Mouse (Mus musculus): ENCODE data around the gene Pisd.
"Not testable (repeated sequence)": the region's sequence is repeated elsewhere in the genome, so short reads cannot be mapped to it uniquely, and the experiment has no call there.

Pisd gene

DNA sequence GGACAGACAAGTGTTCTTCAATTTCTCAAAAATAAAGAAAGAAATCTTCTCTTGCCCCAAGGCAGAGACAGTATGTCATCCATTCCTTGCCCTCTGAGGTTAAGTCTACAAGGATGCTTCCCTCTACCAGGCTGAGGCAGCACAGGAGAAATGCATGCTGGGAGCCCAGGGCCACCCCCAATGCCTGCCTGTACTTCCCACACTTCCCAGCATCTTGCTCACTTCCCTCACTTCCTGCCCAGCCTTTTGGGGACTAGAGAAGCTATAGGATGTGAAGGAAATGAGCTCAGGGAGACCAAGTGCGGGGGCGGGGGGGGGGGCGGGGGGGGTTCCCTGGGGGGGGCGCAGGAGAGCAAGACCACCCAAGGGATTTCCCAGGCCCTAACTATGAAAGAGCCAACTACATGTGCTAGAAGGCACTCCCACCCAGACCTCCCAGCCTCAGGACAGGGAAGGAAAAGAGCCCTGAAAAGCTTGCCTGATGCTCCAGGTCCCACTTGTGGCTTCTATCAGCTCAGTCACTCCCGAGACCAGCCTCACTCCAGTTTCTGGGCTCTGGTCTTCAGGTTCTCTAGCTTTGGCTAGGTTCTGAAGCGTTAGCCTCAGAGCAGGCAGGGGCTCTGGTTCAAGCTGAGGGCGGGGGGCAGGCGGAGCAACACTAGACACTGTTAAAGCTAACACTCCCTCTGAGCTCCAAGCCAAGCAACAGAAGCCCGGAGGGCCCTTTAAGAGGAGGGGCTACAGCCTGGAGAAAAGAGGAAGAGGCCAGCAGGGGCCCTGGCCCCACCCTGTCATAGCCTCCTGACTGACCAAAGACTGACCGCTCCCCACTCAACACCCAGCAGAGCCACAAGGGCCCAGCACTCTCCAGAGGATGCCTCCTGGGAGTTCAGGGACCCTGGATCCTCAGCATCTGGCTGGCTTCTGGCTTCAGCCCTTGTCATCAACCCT is 39.5 kb downstream of the Pisd start:
- peak; percentile 94 for DNase-seq (ENCODE audit: inconsistent ontology term)

DNA sequence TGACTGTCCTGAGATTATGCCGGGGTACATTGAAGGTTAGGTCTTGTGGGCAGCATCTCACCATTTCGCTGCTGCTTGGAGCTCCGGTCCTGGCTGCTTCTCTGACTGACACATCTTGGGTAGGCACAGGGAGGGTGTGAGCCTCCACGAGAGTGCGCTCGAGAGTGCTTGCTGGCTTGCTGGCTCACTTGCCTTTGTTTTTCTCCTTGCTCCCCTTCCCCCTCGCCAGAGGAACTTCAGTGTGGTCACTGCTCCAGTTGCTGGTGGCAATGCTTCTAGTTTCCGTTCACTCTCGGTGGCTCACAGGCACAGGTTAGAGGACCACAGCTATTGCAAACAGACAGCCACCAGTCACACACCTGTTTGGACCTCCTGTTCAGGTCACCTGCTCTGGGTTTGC is 43.3 kb downstream of the Pisd start:
- DNase-seq (ENCODE audit: inconsistent ontology term): peak; percentile 44

DNA sequence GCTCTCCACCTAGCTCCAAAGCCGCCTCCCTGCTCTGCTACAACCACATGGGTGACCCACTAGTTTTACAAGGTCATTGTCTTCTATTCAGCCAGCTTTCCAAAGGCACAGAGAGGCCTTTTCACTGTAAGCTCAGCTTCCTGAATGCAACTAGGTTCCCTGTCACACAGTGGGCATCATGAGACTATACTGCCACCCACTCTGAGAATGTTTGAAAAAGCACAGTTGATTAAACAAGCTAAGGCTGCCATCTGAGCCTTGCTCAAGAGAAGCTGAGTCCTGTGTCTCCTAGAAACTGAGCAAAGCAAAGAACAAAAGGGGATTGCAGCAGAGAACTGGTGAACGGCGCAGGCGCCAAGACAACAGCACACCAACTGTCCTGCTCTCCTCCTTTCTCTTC is 44.1 kb downstream of the Pisd start:
- not testable (repeated sequence) for DNase-seq (ENCODE audit: inconsistent ontology term)

DNA sequence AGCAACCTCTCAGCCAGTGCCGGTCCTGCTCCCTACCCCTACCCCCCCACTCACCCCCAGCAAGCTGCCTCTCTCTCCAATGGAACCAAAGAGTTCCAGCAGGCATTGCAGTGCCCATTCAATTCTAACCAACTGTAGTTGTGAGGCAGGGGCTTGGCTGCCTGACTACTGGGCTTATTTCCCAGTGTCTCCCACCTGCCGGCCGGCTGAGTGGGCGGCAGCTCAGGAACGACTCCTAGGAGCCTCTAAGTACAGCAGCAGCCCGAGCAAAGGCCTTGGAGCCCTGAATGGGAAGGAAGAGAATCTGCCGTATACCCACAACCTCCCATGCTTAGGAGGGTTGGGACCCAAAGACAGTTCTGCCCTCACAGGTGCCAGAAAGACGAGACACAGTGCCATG is 44.6 kb downstream of the Pisd start:
- not testable (repeated sequence) for DNase-seq (ENCODE audit: inconsistent ontology term)

DNA sequence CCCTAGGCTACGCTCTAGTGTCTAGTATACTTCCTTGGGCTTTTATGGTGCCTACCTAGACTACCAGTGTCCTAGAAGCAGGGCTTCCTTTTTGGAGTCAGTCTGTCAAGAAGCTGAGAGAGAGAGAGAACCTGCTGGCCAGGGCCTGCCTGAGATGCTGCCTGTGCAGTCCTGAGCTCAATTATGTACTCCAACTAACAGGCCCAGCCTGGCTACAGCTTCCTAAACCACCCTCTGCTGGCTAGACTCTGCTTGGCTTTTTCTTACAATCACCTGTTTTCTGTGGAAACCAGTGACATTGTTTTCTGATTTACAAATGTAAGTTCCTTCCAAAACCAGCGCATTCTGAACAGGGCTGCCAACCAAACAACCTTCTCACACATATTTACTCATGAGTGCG is 45.3 kb downstream of the Pisd start:
- DNase-seq (ENCODE audit: inconsistent ontology term): no peak

DNA sequence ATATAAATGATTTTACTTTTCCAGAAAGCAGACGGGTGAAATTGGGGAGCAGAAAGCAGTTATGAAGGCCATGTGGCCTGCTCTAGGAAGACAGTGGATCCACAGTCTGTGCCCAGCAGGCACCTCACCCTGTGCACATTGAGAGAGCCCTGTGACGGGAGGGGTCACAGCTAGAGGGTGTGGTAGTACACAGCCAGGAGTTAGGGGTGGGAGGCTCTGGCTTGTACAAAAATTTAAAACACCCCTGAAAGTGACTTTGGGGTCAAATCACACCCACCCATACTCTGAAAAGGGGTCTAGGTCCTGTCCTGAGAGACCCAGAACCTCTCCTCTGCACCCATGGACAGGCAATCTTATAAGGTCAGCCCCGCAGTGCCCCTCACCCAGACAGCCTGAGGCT is 48.7 kb downstream of the Pisd start:
- DNase-seq (ENCODE audit: inconsistent ontology term): not testable (repeated sequence)

DNA sequence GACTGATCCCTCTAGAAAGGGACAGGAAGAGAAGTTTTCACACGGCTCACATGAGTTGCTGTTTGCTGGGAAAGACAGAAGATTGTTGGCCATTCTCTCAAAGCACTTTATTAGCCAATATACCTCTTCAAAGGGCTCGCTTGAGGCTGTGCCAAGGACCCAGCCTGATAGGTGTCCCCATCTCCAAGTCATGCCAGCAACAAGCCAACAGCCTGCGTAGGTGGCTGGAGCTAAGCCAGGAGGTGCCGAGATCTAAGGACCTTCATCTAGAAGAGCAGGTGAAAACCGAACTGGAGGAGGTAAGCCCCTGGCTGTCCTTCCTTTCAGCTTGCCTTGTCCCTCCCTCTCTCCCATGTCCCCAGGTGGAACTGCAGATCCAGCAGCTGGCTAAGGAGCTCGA is 49.7 kb downstream of the Pisd start:
- no peak for DNase-seq (ENCODE audit: inconsistent ontology term)

DNA sequence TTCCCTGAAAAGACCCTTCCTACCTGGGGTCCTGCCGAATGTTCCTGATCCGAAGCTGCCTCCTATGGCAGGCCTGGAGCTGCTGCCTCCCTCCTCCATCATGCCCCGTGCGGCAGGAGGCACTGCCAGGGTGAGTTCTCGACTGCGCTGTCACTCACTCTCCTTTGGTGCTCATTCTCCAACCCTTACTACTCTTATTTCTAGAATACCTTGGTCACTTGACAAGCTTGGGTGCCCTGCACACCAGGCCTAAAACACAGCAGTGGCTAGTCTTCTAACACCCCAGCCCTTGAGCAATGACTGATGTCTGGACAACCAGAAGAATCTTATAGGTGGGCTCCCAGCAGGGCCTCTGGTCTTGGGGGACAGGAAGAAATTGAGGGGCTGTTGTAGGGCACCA is 51.6 kb downstream of the Pisd start:
- not testable (repeated sequence) for DNase-seq (ENCODE audit: inconsistent ontology term)

DNA sequence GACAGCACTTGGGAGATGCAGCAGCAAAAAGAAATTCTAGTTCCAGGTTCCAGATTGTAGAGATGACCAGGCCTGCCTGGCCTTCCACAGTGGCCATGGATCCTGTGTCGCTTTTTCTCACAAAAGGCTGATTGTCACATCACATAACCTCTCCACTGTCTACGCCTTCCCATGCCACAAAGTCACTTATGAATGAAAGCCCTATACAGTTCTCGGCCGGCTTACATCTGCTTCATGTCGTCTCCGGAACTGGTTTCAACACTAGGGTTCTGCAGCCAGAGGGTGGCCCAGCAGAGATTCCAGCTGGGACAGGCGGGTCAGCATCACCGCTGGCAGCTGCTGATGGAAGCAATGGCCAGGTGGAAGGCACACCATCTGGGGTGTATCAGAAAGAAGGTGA is 56.6 kb downstream of the Pisd start:
- no peak for DNase-seq (ENCODE audit: inconsistent ontology term)

DNA sequence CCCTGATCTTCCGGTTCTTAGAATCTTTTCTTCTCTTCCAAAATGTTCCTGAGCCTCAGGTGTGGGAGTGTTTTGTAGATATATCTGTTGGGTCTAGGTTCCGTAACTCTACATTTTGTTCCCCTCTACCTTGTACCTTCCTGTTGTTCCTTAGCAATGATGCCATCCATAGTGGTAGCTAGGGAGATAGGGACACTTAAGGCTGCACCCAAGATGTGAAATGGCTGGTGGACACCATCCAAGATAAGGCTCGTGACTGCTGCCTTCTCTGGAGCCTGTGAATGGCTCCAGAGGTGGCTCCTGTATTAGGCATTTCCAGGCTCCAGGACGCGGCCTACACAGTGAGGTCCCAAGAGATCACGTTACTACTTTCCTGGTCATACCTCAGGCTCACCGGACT is 57.1 kb downstream of the Pisd start:
- DNase-seq (ENCODE audit: inconsistent ontology term): no peak

DNA sequence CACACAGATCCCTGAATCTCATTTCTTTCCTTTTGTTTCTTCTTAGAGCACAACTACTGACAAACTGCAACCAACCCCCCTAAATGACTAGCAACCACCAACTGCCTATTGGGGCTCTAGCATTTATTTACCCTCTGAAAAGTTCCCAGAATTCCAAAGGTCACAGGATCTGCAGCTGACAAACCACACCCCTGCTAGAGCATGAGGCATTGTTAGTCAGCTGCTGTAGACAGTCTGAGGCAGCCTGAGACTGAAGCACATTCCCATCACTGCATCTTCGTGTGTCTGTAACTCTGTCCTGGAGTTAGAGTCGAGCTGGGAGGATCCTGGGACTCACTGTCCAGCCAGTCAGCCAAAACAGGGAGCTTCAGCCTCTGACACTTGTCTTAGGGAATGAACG is 60.0 kb downstream of the Pisd start:
- not testable (repeated sequence) for DNase-seq (ENCODE audit: inconsistent ontology term)

DNA sequence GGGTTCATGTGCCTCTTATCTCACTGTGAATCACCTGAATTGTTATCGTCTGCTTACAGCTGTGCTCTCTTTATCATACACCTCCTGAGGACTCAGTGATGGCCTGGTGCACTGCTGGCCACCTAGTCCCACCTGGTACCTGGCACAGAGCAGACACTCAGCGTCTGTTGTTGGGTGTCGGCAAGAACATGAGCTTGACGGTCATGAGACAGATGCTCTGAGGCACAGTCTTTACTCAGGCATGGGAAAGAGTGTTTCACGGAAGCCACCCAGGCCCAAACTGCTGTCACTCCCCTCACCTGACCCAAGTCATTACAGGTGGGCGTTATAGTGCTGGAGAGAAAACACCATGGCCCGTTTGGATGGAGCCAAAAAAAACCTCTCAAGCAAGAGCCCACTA is 61.5 kb downstream of the Pisd start:
- no peak for DNase-seq (ENCODE audit: inconsistent ontology term)

DNA sequence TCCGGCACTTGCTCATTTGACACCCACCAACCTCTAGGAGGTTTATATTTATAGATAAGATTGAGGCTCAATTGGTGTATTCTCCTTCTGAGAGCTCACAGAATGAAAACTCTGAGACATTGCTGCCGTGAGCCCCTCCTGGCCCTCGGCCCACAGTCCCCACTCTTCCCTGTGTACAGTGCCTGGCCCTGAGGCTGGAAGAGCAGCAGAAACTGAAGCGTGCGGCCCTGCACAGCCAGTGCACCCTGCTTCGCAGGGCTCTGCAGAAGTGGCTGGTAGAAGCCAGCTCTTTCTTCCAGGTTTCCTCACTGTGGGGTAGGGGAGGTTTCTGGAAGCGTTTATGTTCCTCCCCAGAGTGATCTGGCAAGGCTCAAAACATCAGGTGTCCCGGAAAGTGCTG is 62.7 kb downstream of the Pisd start:
- DNase-seq (ENCODE audit: inconsistent ontology term): not testable (repeated sequence)

DNA sequence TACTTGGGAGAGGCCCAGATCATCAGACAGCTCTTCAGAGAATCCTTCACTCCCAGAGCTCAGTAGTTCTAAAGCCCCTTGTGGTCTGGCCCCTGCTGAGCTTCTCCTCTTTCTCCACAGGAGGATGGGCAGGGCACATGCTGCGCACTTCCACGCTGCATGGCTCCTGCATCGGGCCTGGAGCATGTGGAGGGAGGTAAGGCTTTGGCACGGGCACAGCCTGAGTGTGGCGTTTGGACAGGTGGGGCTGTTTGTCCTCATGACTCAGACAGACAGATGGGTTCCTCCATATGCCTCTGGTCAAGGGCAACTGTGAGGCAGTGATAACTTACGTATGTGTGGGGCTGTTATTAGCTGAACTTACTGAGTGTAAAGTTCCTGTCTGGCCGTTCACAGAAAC is 63.2 kb downstream of the Pisd start:
- DNase-seq (ENCODE audit: inconsistent ontology term): no peak

DNA sequence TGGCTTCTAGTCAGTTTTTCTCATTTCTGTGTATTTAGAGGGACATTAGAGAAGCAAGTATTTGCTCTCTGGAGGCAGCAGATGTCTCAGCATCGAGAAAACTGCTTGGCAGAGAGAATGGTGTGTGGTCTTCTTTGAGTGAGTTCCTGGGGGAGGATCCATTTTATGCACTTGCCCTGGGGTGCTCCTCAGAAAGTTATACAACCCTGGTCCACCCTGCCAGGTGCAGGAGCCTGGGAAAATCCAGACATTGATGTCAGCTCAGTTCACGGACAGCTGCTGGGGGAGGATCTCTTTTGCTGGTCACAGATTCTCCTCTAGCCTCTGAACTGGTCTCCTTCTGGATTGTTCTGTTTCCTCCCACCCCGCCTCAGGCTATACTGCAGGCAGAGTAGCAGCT is 64.1 kb downstream of the Pisd start:
- no peak for DNase-seq (ENCODE audit: inconsistent ontology term)

DNA sequence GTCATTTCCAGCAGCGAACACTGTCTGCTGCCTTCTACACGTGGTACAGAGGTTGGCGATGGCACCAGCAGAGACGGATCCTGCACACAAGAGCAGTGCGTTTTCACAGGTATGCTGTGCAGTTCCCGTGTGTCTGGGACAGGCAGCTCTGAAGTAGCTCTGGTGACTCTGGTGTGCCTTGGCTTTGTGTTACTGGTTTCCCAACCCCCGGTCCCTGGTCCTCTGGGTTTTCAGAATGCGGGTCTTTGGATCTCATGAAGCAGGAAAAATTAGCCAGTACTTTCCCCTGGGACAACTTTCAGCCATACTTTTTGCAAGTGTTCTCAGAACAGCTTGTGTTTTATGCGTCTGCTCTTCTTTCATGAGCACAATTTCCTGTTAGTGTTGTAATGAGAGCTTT is 65.0 kb downstream of the Pisd start:
- no peak for DNase-seq (ENCODE audit: inconsistent ontology term)

DNA sequence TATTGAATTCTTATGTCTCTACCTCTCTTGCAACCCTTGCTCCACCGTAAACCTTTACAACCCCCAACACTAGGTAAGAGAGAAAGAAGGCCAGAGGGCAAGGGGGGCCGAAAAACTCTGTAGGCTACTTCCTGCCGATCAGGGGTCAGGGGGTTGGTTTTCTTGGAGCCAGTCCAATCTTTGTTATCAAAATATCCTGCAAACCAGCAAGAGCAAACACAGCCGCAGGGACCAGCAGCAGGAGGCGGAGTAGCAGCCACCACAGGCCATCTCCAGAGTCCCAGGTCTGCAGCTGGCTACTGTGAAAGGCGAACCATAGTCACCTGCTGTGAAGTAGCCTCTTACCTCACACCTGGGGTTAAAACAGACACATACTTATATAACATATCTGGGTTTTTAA is 66.5 kb downstream of the Pisd start:
- no peak for DNase-seq (ENCODE audit: inconsistent ontology term)

DNA sequence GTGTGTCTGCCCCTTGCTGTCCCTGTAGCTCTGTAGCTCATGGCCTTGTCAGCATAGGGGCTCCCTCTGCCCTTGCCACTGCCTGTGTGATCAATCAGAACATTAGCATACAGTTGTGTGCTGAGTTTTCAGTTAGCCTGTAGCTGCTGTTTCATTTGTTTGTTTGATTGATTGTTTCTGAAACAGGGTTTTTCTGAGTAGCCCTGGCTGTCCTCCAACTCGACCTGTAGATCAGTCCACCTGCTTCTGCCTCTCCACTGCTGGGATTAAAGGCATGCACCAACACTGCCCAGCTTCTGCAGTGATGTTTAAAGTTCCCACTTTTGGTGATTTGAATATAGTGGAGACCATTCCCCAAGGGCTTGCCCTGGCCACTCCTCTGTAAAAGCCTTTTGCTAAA is 67.7 kb downstream of the Pisd start:
- no peak for DNase-seq (ENCODE audit: inconsistent ontology term)

DNA sequence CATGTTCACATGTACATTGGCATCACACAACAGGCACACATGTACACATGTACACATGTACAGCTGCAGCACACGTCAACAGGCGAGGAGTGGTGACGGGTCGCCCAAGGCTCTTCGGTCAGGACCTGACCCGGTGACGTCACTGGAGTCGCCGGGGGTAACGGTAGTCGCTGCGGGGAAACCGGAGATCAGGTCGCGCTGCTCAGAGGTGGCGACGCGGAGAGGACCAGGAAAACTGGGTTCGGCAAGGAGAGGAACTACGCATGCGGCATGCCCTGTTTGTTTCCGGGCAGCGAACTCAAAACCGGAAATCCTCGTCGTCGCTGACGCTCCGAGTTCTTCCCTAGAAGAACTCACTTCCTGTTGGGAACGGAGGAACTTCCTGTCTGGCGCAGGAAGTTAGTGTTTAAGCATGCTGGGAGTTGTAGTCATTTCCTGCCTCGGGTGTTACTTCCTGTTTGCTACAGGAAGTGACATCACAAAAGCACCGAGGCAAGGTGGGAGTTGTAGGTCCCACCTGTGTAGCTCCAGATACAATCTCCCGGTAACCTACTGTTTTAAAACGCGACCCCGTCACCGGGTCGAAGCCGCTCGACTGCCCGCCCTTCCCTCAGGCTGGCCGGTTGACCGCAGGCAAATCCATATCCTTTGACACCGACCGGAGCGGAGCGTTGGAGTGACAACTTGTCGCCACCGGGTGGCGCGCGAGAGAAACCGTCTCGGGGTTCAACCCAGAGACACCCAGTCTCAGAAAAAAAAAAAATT is 71.6 kb downstream of the Pisd start:
- DNase-seq (ENCODE audit: inconsistent ontology term): peak; percentile 95

DNA sequence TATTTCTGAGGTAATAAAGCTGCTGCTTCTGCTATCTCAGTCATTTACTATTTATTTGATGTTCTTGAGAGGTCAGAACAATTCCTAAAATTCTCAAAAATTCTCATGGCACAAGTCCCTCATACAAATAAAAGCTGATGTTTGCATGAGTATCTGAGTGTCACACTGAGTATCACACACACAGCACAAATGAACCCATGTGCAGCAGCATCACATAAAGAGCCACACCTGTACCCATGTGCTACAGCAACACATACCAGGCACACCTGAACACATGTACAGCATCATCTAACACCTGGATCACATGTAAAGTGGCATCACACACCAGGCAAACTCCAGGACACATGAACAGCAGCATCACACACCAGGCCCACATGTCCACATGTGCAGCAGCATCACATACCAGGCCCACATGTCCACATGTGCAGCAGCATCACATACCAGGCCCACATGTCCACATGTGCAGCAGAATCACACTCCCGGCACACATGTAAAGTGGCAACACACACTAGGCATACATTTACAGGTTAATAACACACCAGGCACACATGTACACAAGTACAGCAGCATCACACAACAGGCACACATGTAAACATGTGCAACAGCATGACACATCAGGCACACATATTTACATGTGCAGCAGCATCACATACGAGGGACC is 72.3 kb downstream of the Pisd start:
- DNase-seq (ENCODE audit: inconsistent ontology term): peak; percentile 28

DNA sequence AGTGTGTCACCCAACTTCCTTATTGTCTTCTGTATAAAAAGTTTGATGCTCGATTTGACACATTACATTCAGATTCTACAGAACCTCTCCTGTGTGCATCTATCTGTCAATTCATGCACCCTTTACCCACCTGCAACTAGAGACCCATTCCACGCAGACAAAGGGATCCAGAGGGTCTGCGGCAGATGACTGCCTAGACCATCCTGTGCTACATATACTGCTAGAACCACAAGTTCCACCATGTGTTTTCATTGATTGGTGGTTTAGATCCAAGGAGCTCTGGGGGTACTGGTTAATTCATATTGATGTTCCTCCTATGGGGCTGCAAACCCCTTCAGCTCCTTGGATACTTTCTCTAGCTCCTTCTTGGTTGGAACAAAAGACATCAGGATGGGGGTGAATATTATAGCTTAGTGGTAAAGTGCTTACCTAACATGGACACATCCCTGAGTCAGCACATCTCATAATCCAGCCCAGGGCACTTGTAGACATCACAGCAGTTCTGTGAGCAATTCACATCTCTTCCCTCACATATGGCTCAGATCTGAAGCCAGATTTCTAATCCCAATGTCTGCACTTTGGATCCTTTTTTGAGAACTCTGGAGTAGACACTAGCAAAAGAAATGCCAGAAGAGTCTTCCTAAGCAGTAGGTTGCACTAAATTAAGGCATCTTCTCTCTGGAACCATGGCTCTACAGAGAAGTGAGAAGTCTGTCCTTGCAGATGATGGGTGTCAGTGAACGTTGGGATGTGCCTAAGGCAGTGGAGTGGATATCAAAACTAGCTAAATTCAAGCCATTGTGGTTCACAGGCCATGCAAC is 73.0 kb downstream of the Pisd start:
- DNase-seq (ENCODE audit: inconsistent ontology term): no peak

DNA sequence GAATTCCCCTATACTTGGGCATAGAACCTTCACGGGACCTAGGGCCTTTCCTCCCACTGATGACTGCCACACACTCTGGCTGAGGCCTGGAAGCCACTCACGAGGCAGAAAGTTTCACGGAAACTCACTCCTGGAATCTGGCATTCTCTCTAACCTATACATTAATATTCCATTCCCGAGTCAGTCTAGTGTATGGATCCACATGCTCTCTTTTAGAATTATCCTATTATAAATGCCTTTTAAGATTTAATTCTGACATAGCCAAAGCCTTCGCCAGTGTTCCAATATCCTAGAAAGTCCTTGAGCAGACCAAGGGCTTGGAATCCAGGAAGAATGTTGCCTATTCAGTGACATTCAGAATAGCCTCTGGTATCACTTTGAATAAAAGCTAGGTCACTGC is 74.0 kb downstream of the Pisd start:
- DNase-seq (ENCODE audit: inconsistent ontology term): no peak

Data from Muller cell, postnatal 12 days (primary cell).